Mouse (Mus musculus): ENCODE measurements around the gene Gm28043. TPM values are rescaled to one million over a fixed set of nuclear protein-coding genes. Genes with fewer than 3 reads are reported as not detected.

Gm28043 gene
- polyA plus RNA-seq, 1 experiment from 2014 or later: 2.1 TPM

DNA sequence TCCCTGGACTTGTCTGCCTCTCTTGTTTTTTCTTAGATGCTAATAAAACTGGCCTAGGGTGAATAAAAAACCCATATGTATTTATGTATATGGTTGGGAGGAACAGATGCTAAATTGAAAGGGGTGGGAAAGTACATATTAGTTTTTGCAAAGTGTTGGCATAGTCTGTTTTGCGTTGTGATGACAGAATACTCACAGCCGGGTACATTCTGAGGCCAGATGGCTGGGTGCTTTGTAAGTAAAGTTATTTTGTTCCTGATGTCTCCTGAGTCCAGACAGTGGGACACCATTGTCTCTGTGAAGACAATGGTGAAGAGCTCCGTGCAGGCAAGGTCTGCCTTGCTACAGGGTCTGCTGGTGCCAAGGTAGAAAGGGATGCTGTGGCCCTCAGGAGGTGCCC is 29.9 kb upstream of the Gm28043 start:
- Histone ChIP-seq H3K4me3 (ENCODE audit: control insufficient read depth in 1 of 2, insufficient read depth in 1 of 2, low read depth in 1 of 2, low read length in 2 of 2) (no peak overlapping the region), H3K27ac (replicated peaks in 1 of 2; ENCODE audit: control insufficient read depth in 1 of 2, insufficient read depth in 1 of 2, low read depth in 2 of 2, low read length in 2 of 2) (no peak overlapping the region), H3K4me2 (ENCODE audit: low read length) (no peak overlapping the region), H3K36me3 (ENCODE audit: control insufficient read depth, insufficient read depth, low read length) (peaks cover 49% of the 10 kb centered on the region), H3K9ac (ENCODE audit: low read length) (no peak overlapping the region), H3K4me1 (ENCODE audit: control insufficient read depth in 2 of 2, insufficient read depth in 2 of 2, low read length in 2 of 2) (peaks cover 8 to 13% of the 10 kb centered on the region in 2 experiments; a peak in 3 of 4 replicates), H3K9me3 (ENCODE audit: control insufficient read depth, low read length) (no peaks in the 10 kb centered on the region), H3K27me3 (ENCODE audit: control insufficient read depth, insufficient read depth, low read length) (no peaks in the 10 kb centered on the region)
- ATAC-seq (ENCODE audit: insufficient number of reproducible peaks, insufficient read depth, low FRiP score, low read depth): no peak
- 77% methylated on average over 3 of the region's 3 CpGs for WGBS

- Histone ChIP-seq H3K9me3 (ENCODE audit: control insufficient read depth, low read length) (no peaks in the 10 kb centered on the region), H3K27me3 (ENCODE audit: control insufficient read depth, insufficient read depth, low read length) (no peaks in the 10 kb centered on the region), H3K4me3 (ENCODE audit: control insufficient read depth in 1 of 2, insufficient read depth in 1 of 2, low read depth in 1 of 2, low read length in 2 of 2) (no peak overlapping the region), H3K27ac (replicated peaks in 1 of 2; ENCODE audit: control insufficient read depth in 1 of 2, insufficient read depth in 1 of 2, low read depth in 2 of 2, low read length in 2 of 2) (no peak overlapping the region), H3K4me2 (ENCODE audit: low read length) (no peak overlapping the region), H3K9ac (ENCODE audit: low read length) (no peak overlapping the region), H3K4me1 (ENCODE audit: control insufficient read depth in 2 of 2, insufficient read depth in 2 of 2, low read length in 2 of 2) (peaks cover 9 to 15% of the 10 kb centered on the region in 2 experiments; a peak in 3 of 4 replicates), H3K36me3 (ENCODE audit: control insufficient read depth, insufficient read depth, low read length) (peaks cover 42% of the 10 kb centered on the region)
- WGBS: 87% methylated on average over 6 of the region's 6 CpGs
- no peak for ATAC-seq (ENCODE audit: insufficient number of reproducible peaks, insufficient read depth, low FRiP score, low read depth)
Observed at GRCm38 (mm10) chr17:29585446-29585845, 29.2 kb upstream of the Gm28043 start.

DNA sequence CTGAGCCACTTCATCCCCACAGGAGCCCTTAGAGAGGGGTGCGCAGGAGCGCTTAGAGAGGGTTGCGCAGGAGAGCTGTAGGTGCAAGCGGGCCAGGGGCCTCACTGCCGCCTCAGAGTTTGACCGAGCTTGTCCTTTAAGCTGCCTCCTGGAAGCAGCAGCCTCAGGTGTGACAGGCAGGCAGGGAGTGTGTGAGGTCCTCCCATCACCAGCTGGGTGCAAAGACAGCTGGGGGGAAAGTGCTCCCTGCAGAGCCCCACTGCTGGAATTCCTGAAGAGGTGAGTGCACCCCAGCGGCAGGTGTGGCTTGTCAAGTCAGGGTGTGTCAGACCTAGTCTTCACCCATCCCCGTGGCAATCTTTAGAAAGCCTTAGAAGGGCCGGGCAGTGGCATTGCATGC is 27.8 kb upstream of the Gm28043 start:
- WGBS: 80% methylated on average over 9 of the region's 9 CpGs
- no peaks in the 10 kb centered on the region for H3K9me3 ChIP-seq (ENCODE audit: control insufficient read depth, low read length)
- H3K36me3 ChIP-seq (ENCODE audit: control insufficient read depth, insufficient read depth, low read length): peaks cover 28% of the 10 kb centered on the region

DNA sequence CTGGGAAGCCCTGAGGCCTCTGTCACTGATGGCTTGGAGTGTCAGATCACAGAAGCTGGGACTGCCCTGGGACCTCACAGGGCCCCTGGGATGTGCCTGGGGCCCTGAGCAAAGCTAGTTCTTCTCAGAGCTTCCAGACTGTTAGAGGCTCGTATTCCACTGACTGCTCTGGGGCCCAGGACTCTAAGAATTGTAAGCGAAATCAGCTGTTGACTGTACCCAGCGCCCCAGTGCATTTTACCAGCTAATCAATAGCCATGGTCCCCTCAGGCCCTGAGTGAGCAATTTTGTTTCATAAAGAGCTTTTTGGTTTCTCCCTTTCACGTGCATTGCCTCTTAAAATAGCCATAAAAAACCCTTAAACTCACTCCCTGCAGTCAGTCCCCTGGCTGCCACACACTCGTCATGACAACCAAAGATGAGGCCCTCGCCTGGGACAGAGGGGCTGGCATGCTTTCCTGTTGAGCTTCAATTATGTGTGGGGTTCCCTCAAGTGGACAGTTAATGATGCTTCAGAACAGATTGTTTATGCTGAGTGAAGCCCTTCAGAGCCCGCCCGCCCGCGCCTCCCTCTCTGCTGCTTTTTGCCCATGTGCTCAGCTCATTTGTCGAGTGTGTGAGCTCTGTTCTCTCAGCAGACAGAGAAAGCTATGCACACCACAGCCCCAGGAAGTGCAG is 25.3 kb upstream of the Gm28043 start:
- Histone ChIP-seq H3K4me3 (ENCODE audit: control insufficient read depth in 1 of 2, insufficient read depth in 1 of 2, low read depth in 1 of 2, low read length in 2 of 2) (no peak overlapping the region), H3K27ac (replicated peaks in 1 of 2; ENCODE audit: control insufficient read depth in 1 of 2, insufficient read depth in 1 of 2, low read depth in 2 of 2, low read length in 2 of 2) (peak overlapping the region in 1 of 2 experiments; percentile 64; a peak in 1 of 4 replicates), H3K4me1 (ENCODE audit: control insufficient read depth in 2 of 2, insufficient read depth in 2 of 2, low read length in 2 of 2) (peaks cover 18 to 19% of the 10 kb centered on the region in 2 experiments; a peak in 3 of 4 replicates), H3K4me2 (ENCODE audit: low read length) (no peak overlapping the region), H3K27me3 (ENCODE audit: control insufficient read depth, insufficient read depth, low read length) (no peaks in the 10 kb centered on the region), H3K36me3 (ENCODE audit: control insufficient read depth, insufficient read depth, low read length) (peaks cover 17% of the 10 kb centered on the region), H3K9ac (ENCODE audit: low read length) (0 out of 2 replicates have a peak overlapping the region, but pooled peaks have one; percentile 18), H3K9me3 (ENCODE audit: control insufficient read depth, low read length) (no peaks in the 10 kb centered on the region)
- 58% methylated on average over 11 of the region's 11 CpGs for WGBS
- ATAC-seq (ENCODE audit: insufficient number of reproducible peaks, insufficient read depth, low FRiP score, low read depth): no peak

More for the DNA sequence above, 27.8 kb upstream of the Gm28043 start:
- Histone ChIP-seq H3K27ac (replicated peaks in 1 of 2; ENCODE audit: control insufficient read depth in 1 of 2, insufficient read depth in 1 of 2, low read depth in 2 of 2, low read length in 2 of 2) (no peak overlapping the region), H3K4me3 (ENCODE audit: control insufficient read depth in 1 of 2, insufficient read depth in 1 of 2, low read depth in 1 of 2, low read length in 2 of 2) (no peak overlapping the region), H3K9ac (ENCODE audit: low read length) (no peak overlapping the region), H3K4me1 (ENCODE audit: control insufficient read depth in 2 of 2, insufficient read depth in 2 of 2, low read length in 2 of 2) (peaks cover 9 to 17% of the 10 kb centered on the region in 2 experiments; a peak in 3 of 4 replicates), H3K4me2 (ENCODE audit: low read length) (no peak overlapping the region), H3K27me3 (ENCODE audit: control insufficient read depth, insufficient read depth, low read length) (no peaks in the 10 kb centered on the region)
- ATAC-seq (ENCODE audit: insufficient number of reproducible peaks, insufficient read depth, low FRiP score, low read depth): no peak

GRCm38 (mm10) chr17:29595891-29596770 is 18.5 kb upstream of the Gm28043 start:
- ATAC-seq (ENCODE audit: insufficient number of reproducible peaks, insufficient read depth, low FRiP score, low read depth): no peak
- no peak overlapping the region for H3K4me2 ChIP-seq (ENCODE audit: low read length)
- no peak overlapping the region for H3K27ac ChIP-seq (replicated peaks in 1 of 2; ENCODE audit: control insufficient read depth in 1 of 2, insufficient read depth in 1 of 2, low read depth in 2 of 2, low read length in 2 of 2)
- no peaks in the 10 kb centered on the region for H3K27me3 ChIP-seq (ENCODE audit: control insufficient read depth, insufficient read depth, low read length)
- no peaks in the 10 kb centered on the region for H3K9me3 ChIP-seq (ENCODE audit: control insufficient read depth, low read length)
- no peak overlapping the region for H3K4me3 ChIP-seq (ENCODE audit: control insufficient read depth in 1 of 2, insufficient read depth in 1 of 2, low read depth in 1 of 2, low read length in 2 of 2)
- WGBS: 71% methylated on average over 15 of the region's 15 CpGs
- H3K4me1 ChIP-seq (ENCODE audit: control insufficient read depth in 2 of 2, insufficient read depth in 2 of 2, low read length in 2 of 2): peaks cover 4 to 13% of the 10 kb centered on the region in 2 experiments; a peak in 3 of 4 replicates
- H3K9ac ChIP-seq (ENCODE audit: low read length): no peak overlapping the region
- H3K36me3 ChIP-seq (ENCODE audit: control insufficient read depth, insufficient read depth, low read length): peaks cover 56% of the 10 kb centered on the region

- H3K9me3 ChIP-seq (ENCODE audit: control insufficient read depth, low read length): no peaks in the 10 kb centered on the region
- ATAC-seq (ENCODE audit: insufficient number of reproducible peaks, insufficient read depth, low FRiP score, low read depth): no peak
- H3K27ac ChIP-seq (replicated peaks in 1 of 2; ENCODE audit: control insufficient read depth in 1 of 2, insufficient read depth in 1 of 2, low read depth in 2 of 2, low read length in 2 of 2): no peak overlapping the region
- WGBS: 89% methylated on average over 13 of the region's 13 CpGs
- H3K4me2 ChIP-seq (ENCODE audit: low read length): no peak overlapping the region
- H3K4me3 ChIP-seq (ENCODE audit: control insufficient read depth in 1 of 2, insufficient read depth in 1 of 2, low read depth in 1 of 2, low read length in 2 of 2): no peak overlapping the region
- H3K4me1 ChIP-seq (ENCODE audit: control insufficient read depth in 2 of 2, insufficient read depth in 2 of 2, low read length in 2 of 2): peaks cover 7 to 17% of the 10 kb centered on the region in 2 experiments; a peak in 3 of 4 replicates
- no peaks in the 10 kb centered on the region for H3K27me3 ChIP-seq (ENCODE audit: control insufficient read depth, insufficient read depth, low read length)
- peaks cover 56% of the 10 kb centered on the region for H3K36me3 ChIP-seq (ENCODE audit: control insufficient read depth, insufficient read depth, low read length)
- H3K9ac ChIP-seq (ENCODE audit: low read length): no peak overlapping the region
Observed at GRCm38 (mm10) chr17:29596771-29597132, 17.9 kb upstream of the Gm28043 start.

DNA sequence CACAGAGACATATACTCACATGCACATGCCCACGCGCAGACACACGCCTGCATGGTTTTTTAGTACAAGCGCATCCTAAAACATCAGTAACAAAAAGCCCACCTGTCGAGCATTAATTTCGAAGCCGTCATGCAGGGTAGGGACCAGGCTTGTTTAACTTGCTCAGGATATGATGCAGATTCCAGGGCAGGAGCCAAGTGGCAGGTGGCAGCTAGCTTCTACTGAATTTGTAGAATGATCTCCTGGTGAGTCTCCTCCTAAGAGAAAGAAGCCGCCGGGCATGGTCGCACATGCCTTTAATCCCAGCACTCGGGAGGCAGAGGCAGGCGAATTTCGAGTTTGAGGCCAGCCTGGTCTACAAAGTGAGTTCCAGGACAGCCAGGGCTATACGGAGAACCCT is 15.6 kb upstream of the Gm28043 start:
- H3K27me3 ChIP-seq (ENCODE audit: control insufficient read depth, insufficient read depth, low read length): no peaks in the 10 kb centered on the region
- 93% methylated on average over 14 of the region's 14 CpGs for WGBS
- H3K4me1 ChIP-seq (ENCODE audit: control insufficient read depth in 2 of 2, insufficient read depth in 2 of 2, low read length in 2 of 2): peaks cover 5 to 8% of the 10 kb centered on the region in 2 experiments; a peak in 3 of 4 replicates
- no peaks in the 10 kb centered on the region for H3K9me3 ChIP-seq (ENCODE audit: control insufficient read depth, low read length)
- H3K9ac ChIP-seq (ENCODE audit: low read length): no peak overlapping the region
- no peak for ATAC-seq (ENCODE audit: insufficient number of reproducible peaks, insufficient read depth, low FRiP score, low read depth)
- no peak overlapping the region for H3K4me3 ChIP-seq (ENCODE audit: control insufficient read depth in 1 of 2, insufficient read depth in 1 of 2, low read depth in 1 of 2, low read length in 2 of 2)
- H3K27ac ChIP-seq (replicated peaks in 1 of 2; ENCODE audit: control insufficient read depth in 1 of 2, insufficient read depth in 1 of 2, low read depth in 2 of 2, low read length in 2 of 2): no peak overlapping the region
- H3K4me2 ChIP-seq (ENCODE audit: low read length): no peak overlapping the region
- H3K36me3 ChIP-seq (ENCODE audit: control insufficient read depth, insufficient read depth, low read length): peaks cover 66% of the 10 kb centered on the region

Measured in heart, embryonic 14.5 days (tissue).